Mouse (Mus musculus) left cerebral cortex, adult 18-20 months (tissue): ENCODE data around the gene Csrnp3. TPM values are rescaled to one million over a fixed set of nuclear protein-coding genes. Genes with fewer than 3 reads are reported as not detected.
A peak's percentile ranks its signal among the peaks of the same experiment; 100 is the strongest.

Experiments
- DNase-seq, 2 experiments: peaks; one replicate each; pipeline ENCODE4 v3.0.0; 2021 to 2022; ENCODE audit warnings: low spot score in 2 of 2, mixed read lengths in 1 of 2
- total RNA-seq, 2 experiments: library from RNA; stranded (reverse); gene quantifications; 2 replicates each; pipeline ENCODE4 v1.2.3; 2021

Gene Csrnp3
- total RNA-seq, 2 experiments from 2014 or later: 82.8 to 83.8 TPM

- DNase-seq: no peak
Measured at GRCm38 (mm10) chr2:65864778-65865339, 19.3 kb downstream of the Csrnp3 start.

- no peak for DNase-seq
Measured at GRCm38 (mm10) chr2:65870919-65871582, 25.5 kb downstream of the Csrnp3 start.

- no peak for DNase-seq
Measured at GRCm38 (mm10) chr2:65891590-65891989, 46.0 kb downstream of the Csrnp3 start.

GRCm38 (mm10) chr2:65893241-65893640 lies 47.7 kb downstream of the Csrnp3 start:
- no peak for DNase-seq

GRCm38 (mm10) chr2:65894299-65894698 lies 48.7 kb downstream of the Csrnp3 start:
- no peak for DNase-seq

GRCm38 (mm10) chr2:65896542-65896941 lies 51.0 kb downstream of the Csrnp3 start:
- DNase-seq: peak; percentile 28 to 30

GRCm38 (mm10) chr2:65897084-65897483 lies 51.5 kb downstream of the Csrnp3 start:
- DNase-seq: peak in 1 of 2 experiments; percentile 26

- no peak for DNase-seq
Measured at GRCm38 (mm10) chr2:65899478-65899877, 53.9 kb downstream of the Csrnp3 start.

GRCm38 (mm10) chr2:65908526-65908925 lies 63.0 kb downstream of the Csrnp3 start:
- DNase-seq: no peak

GRCm38 (mm10) chr2:65909724-65910521 lies 64.4 kb downstream of the Csrnp3 start:
- DNase-seq: no peak

GRCm38 (mm10) chr2:65915994-65916393 lies 70.4 kb downstream of the Csrnp3 start:
- DNase-seq: no peak

GRCm38 (mm10) chr2:65920651-65921412 lies 75.3 kb downstream of the Csrnp3 start:
- no peak for DNase-seq

GRCm38 (mm10) chr2:65925363-65925941 lies 79.9 kb downstream of the Csrnp3 start:
- no peak for DNase-seq

- DNase-seq: no peak
Measured at GRCm38 (mm10) chr2:65926935-65927708, 81.6 kb downstream of the Csrnp3 start.

GRCm38 (mm10) chr2:65929286-65929685 lies 83.7 kb downstream of the Csrnp3 start:
- no peak for DNase-seq

GRCm38 (mm10) chr2:65929927-65930326 lies 84.4 kb downstream of the Csrnp3 start:
- peak; percentile 70 to 73 for DNase-seq

GRCm38 (mm10) chr2:65931313-65931712 lies 85.7 kb downstream of the Csrnp3 start:
- no peak for DNase-seq

- peak; percentile 63 to 79 for DNase-seq
Measured at GRCm38 (mm10) chr2:65931841-65932311, 86.3 kb downstream of the Csrnp3 start.

- DNase-seq: no peak
Measured at GRCm38 (mm10) chr2:65934099-65934498, 88.5 kb downstream of the Csrnp3 start.

GRCm38 (mm10) chr2:65938900-65939299 lies 93.3 kb downstream of the Csrnp3 start:
- no peak for DNase-seq
